Mouse (Mus musculus): ENCODE results near the gene Tex14. TPM values are rescaled to one million over a fixed set of nuclear protein-coding genes. Genes with fewer than 3 reads are reported as not detected.
"Not testable (repeated sequence)": the region's sequence is repeated elsewhere in the genome, so short reads cannot be mapped to it uniquely, and the experiment has no call there.

Gene Tex14
- total and polyA plus RNA-seq, 3 experiments, result 0.42 TPM; not detected in 1

- H3K9ac ChIP-seq (ENCODE audit: control insufficient read depth, low read depth, low read length, poor library complexity, severe bottlenecking); H3K27ac ChIP-seq (ENCODE audit: control insufficient read depth, low read depth, low read length); H3K36me3 ChIP-seq (ENCODE audit: control insufficient read depth in 1 of 2, insufficient read depth in 2 of 2, low read length in 2 of 2); H3K27me3 ChIP-seq (ENCODE audit: control insufficient read depth in 1 of 2, insufficient read depth in 2 of 2, low read length in 2 of 2); H3K4me1 ChIP-seq (ENCODE audit: control insufficient read depth in 1 of 2, insufficient read depth in 2 of 2, low read length in 2 of 2); H3K9me3 ChIP-seq (replicated peaks; ENCODE audit: insufficient read depth, low read length); H3K79me2 ChIP-seq (ENCODE audit: control insufficient read depth, insufficient read depth, low read length, poor library complexity); H3K4me3 ChIP-seq (ENCODE audit: control insufficient read depth in 1 of 2, insufficient read depth in 1 of 2, low read depth in 2 of 2, low read length in 2 of 2): not testable (repeated sequence)
- TF ChIP-seq ZNF384 (IDR thresholded peaks at IDR 0.05; ENCODE audit: low read depth, low read length) (peak; percentile 82), CTCF (IDR thresholded peaks at IDR 0.05 in 2 of 3, conservative IDR thresholded peaks at IDR 0.05 in 1 of 3; ENCODE audit: control insufficient read depth in 1 of 3, insufficient read depth in 1 of 3, low read depth in 2 of 3, low read length in 3 of 3, poor library complexity in 1 of 3, severe bottlenecking in 1 of 3) (peak; percentile 38 to 78 (median 50)), SMC3 (IDR thresholded peaks at IDR 0.05; ENCODE audit: low read depth, low read length) (peak; percentile 85)
- DNase-seq (ENCODE audit: low read depth, low spot score), result peak; percentile 71
Measured at GRCm38 (mm10) chr11:87413412-87413811, 8.5 kb downstream of the Tex14 start.

DNA sequence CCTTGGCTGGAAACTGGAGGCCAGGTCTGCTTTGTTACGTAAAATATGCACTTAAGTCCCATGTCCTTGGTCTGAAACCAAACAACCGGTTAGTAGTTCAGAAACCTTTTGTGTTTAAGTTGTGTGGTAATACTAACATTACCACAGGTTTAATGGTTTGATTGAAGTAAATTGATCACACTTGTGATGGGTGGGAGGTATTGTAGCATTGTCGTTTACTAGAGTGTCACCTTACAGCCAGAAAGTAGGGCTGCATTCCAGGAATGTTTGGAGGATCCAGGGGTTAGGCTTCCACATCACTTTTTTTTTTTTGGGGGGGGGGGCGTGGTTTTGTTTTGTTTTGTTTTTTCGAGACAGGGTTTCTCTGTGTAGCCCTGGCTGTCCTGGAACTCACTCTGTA, 11.3 kb downstream of the Tex14 start:
- H3K9me3 ChIP-seq (replicated peaks; ENCODE audit: insufficient read depth, low read length), result no peaks in the 10 kb centered on the region
- no peak for DNase-seq (ENCODE audit: low read depth, low spot score)
- no peaks in the 10 kb centered on the region for H3K36me3 ChIP-seq (ENCODE audit: control insufficient read depth in 1 of 2, insufficient read depth in 2 of 2, low read length in 2 of 2)
- H3K27ac ChIP-seq (ENCODE audit: control insufficient read depth, low read depth, low read length), result no peak overlapping the region
- H3K9ac ChIP-seq (ENCODE audit: control insufficient read depth, low read depth, low read length, poor library complexity, severe bottlenecking), result no peak overlapping the region
- peaks cover 0 to 2% of the 10 kb centered on the region in 2 experiments; a peak in 1 of 4 replicates for H3K27me3 ChIP-seq (ENCODE audit: control insufficient read depth in 1 of 2, insufficient read depth in 2 of 2, low read length in 2 of 2)
- TF ChIP-seq ZC3H11A (IDR thresholded peaks at IDR 0.05; ENCODE audit: low read depth, low read length), result no peak
- no peak for TF ChIP-seq JUND (IDR thresholded peaks at IDR 0.05; ENCODE audit: low read depth, low read length)
- TF ChIP-seq ETS1 (IDR thresholded peaks at IDR 0.05; ENCODE audit: low read depth, low read length), result no peak
- TF ChIP-seq ZKSCAN1 (IDR thresholded peaks at IDR 0.05; ENCODE audit: low read depth, low read length), result no peak
- no peak for TF ChIP-seq ELF1 (IDR thresholded peaks at IDR 0.05; ENCODE audit: low read depth, low read length)
- no peak for TF ChIP-seq E2F4 (IDR thresholded peaks at IDR 0.05; ENCODE audit: borderline replicate concordance, low read depth, low read length)
- no peak for TF ChIP-seq RCOR1 (IDR thresholded peaks at IDR 0.05; ENCODE audit: low read depth, low read length)
- TF ChIP-seq GATA1 (IDR thresholded peaks at IDR 0.05; ENCODE audit: low read depth, low read length), result no peak
- TF ChIP-seq KAT2A (conservative IDR thresholded peaks at IDR 0.05; ENCODE audit: low read depth, low read length), result no peak
- TF ChIP-seq CHD1 (IDR thresholded peaks at IDR 0.05; ENCODE audit: low read depth, low read length), result no peak
- no peak for TF ChIP-seq POLR2AphosphoS2 (IDR thresholded peaks at IDR 0.05; ENCODE audit: low read length)
- TF ChIP-seq NRF1 (IDR thresholded peaks at IDR 0.05; ENCODE audit: insufficient read depth, low read depth, low read length, poor library complexity, severe bottlenecking), result no peak
- TF ChIP-seq NELFE (IDR thresholded peaks at IDR 0.05; ENCODE audit: low read depth, low read length), result no peak
- TF ChIP-seq RAD21 (IDR thresholded peaks at IDR 0.05; ENCODE audit: low read depth, low read length), result no peak
- no peak for TF ChIP-seq UBTF (IDR thresholded peaks at IDR 0.05; ENCODE audit: borderline replicate concordance, insufficient read depth, low read depth, low read length)
- no peak overlapping the region for H3K4me3 ChIP-seq (ENCODE audit: control insufficient read depth in 1 of 2, insufficient read depth in 1 of 2, low read depth in 2 of 2, low read length in 2 of 2)
- H3K4me1 ChIP-seq (ENCODE audit: control insufficient read depth in 1 of 2, insufficient read depth in 2 of 2, low read length in 2 of 2), result no peaks in the 10 kb centered on the region
- H3K79me2 ChIP-seq (ENCODE audit: control insufficient read depth, insufficient read depth, low read length, poor library complexity), result no peaks in the 10 kb centered on the region
